Mouse (Mus musculus): ENCODE data around the gene Npm1. TPM values are rescaled to one million over a fixed set of nuclear protein-coding genes. Genes with fewer than 3 reads are reported as not detected.

Gene Npm1
- total RNA-seq, 2 experiments from 2014 or later = 300 to 316 TPM

- no peak for DNase-seq
Measured at GRCm38 (mm10) chr11:33181804-33182203, 18.8 kb upstream of the Npm1 start.

- DNase-seq = no peak
Measured at GRCm38 (mm10) chr11:33180701-33181116, 17.7 kb upstream of the Npm1 start.

GRCm38 (mm10) chr11:33179802-33180201 is 16.8 kb upstream of the Npm1 start:
- DNase-seq = no peak

GRCm38 (mm10) chr11:33176525-33177245 is 13.7 kb upstream of the Npm1 start:
- peak; percentile 56 to 61 for DNase-seq

GRCm38 (mm10) chr11:33175768-33176167 is 12.8 kb upstream of the Npm1 start:
- no peak for DNase-seq

- peak; percentile 70 to 73 for DNase-seq
Measured at GRCm38 (mm10) chr11:33170489-33170888, 7.5 kb upstream of the Npm1 start.

- peak; percentile 74 to 83 for DNase-seq
Measured at GRCm38 (mm10) chr11:33162211-33162997, 602 bp downstream of the Npm1 start.

GRCm38 (mm10) chr11:33159741-33160140 is 3.3 kb downstream of the Npm1 start:
- no peak for DNase-seq

GRCm38 (mm10) chr11:33157453-33158196 is 5.4 kb downstream of the Npm1 start:
- DNase-seq = no peak

DNA sequence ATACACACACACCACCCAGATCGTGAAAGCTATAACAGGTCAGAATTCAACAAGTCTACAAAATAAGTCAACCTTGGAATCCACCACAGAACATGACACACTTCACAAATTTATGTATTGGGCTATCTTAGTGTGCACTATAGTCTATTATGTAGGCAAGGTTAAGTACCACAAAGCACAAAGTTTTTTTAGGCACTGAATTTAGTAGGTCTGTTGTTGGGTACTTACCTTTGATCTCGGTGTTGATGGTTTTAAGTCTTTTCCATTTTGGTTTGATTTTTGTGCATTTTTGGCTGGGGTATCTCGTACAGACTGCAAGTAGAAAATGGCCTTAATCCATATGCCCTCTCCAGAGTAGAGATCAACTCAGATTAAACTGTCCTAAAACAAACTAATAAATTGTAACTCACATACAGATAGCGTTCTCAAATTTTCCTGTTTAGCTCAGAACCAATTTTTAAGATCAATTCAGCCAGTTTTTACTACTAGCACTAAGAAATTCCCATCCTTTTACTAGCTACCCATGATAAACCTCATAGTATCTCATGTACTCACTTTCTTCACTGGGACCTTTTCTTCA is 6.5 kb downstream of the Npm1 start:
- no peak for DNase-seq

GRCm38 (mm10) chr11:33154459-33154858 is 8.5 kb downstream of the Npm1 start:
- no peak for DNase-seq

DNA sequence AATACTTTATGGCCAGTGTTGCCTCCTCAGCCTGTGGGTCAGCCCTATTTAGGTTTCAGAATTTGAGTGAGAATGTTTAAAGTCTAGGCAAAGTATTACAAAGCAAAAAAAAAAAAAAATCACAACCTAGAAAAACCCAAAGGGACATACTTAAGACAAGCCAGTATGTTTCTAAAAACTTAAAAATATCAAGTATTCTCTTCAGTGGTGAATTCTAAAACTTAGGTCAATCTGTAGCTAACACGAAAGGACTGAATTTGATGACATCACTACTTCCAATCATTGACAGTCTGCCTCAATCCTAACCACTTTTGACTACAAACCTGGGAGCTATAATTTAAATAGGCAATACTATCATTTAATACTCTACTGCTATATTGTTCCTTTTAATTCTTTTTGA is 10.0 kb downstream of the Npm1 start:
- no peak for DNase-seq

DNA sequence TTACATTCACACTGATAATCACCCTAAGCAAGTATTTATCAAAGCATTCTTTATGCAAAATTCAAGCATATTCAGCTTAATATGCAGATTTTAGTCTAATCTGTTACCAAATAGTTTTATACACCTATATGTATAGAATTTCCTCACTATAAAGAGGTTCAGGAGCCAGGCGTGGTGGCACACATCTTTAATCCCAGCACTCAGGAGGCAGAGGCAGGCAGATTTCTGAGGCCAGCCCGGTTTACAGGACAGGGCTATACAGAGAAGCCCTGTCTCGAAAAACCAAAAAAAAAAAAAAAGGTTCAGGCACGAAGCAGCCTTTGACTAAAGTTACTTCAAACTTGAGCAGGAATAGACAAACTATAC is 11.2 kb downstream of the Npm1 start:
- no peak for DNase-seq

- no peak for DNase-seq
Measured at GRCm38 (mm10) chr11:33151128-33151779, 11.8 kb downstream of the Npm1 start.

- DNase-seq = no peak
Measured at GRCm38 (mm10) chr11:33150364-33150763, 12.6 kb downstream of the Npm1 start.

DNA sequence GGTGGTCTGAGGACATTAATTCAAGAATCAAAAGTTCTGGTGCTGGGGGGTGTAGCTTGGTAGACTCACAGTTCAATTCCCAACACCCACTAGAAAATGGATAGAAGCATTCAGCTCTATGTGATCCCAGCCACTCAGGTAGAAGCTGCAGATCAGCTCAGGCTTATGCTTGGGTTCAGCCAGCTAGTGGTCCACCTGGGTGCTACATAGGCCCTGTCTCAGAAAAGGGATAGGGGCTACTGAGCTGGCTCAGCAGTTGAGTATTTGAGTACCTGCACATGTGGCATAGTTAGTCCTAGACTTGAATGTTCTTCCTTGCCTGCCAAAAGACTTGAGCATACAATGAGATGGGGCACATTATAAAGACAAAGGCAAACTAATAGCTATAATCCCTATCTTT is 13.6 kb downstream of the Npm1 start:
- no peak for DNase-seq

DNA sequence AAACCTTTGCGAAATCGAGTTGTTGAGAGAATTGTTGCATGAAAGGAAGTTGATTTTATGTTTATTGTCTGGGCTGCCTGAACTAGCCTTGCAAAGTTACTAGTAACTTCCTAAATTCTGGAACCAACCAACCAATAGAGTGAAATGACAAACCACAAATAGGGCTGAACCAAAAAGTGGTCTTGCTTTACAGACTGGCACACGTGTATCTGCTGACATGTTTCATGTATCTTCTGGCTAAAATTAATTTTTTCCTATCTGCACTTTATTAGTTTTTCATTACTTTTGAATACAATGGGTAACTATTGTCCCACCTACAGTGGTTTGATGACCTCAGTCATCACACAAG is 13.9 kb downstream of the Npm1 start:
- DNase-seq = no peak

DNA sequence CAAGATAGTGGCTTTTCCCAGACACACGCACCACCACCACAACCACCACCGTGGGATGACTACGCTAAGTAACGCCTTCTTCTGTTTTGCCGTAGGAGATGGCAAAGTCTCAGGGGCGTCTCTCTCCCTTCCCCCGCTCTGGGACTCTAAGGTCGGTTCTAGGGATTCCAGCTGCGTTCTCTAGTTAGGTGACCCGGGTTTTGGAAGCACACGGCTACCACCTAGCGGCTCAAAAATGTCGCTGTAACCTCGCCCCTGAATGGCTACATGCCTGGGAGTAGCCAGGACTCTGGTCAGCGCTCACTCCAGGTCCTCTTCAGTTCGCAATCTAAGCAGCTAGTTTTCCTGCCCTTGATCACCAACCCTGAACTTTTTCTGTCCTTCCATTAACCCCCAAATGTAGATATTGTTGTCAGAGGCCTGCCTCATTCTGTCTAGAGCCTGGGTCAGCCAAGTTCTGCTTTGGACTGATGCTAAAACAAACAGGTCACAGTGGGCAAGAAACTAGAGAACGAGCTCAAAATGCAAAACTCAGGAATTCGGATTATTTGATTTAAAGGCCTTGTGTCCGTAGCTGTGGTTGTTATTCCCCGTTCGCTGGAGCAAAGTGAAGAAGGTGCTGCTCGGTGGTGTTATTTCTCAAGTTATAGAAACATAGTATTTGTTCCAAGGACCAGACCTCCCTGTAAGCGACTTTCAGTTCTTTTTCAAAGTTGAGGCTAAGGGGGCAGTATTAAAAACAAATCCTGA is 14.5 kb downstream of the Npm1 start:
- peak; percentile 83 to 85 for DNase-seq

DNA sequence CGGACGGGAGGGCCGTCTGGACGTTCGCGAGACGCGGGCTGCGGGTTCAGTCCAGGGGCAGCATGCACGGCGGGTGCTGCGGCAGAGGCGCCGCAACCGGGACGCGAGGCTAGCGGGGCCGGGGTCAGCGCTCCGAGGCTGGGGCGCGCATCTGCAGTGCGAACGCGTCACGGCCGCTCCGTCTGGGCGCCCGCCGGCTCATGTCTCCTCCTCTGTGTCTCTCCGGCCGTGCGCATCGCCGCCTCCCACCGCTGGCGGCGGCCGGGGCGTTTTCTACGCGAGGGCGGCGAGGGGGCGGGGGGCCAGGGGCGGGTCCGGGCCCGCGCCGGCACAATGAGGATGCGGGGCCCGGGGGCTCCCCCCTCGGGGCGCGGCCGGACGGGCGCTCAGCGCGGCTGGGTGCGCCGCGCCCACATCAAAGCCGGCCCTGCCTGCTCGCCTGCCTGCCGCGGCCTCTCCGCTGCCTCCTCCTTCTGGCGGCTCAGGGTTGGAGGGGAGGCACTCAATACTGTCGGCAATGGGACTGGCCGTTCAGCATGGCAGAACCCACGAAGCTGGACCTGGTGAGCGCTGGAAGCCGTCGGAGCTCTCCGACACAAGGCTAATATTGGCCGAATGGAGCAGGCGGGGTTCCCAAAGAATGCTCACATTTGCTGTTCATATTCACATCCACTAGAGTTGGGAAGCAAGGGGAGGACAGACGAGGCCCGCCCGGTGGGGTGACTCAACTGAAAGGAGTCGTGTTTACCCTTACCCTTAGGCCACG is 15.3 kb downstream of the Npm1 start:
- peak; percentile 47 to 54 for DNase-seq

GRCm38 (mm10) chr11:33147171-33147571 is 15.8 kb downstream of the Npm1 start, which contains the start of gene Fgf18:
Fgf18 (minus strand) TSS chr11:33147400.
- DNase-seq = peak; percentile 41 to 67
